Mouse (Mus musculus): Measurements from ENCODE around the gene Clptm1. TPM values are rescaled to one million over a fixed set of nuclear protein-coding genes. Genes with fewer than 3 reads are reported as not detected.

The Clptm1 gene
- total and polyA plus RNA-seq, 2 experiments from 2014 or later: 71.5 to 97.9 TPM

GRCm38 (mm10) chr7:19667434-19667833 is 2.6 kb upstream of the Clptm1 start:
- H3K4me2 ChIP-seq (ENCODE audit: low read depth, low read length): no peak overlapping the region
- H3K4me3 ChIP-seq (ENCODE audit: low read depth, low read length): no peak overlapping the region
- H3K36me3 ChIP-seq (replicated peaks; ENCODE audit: control insufficient read depth, insufficient read depth, low read length): no peaks in the 10 kb centered on the region
- 64% methylated on average over 2 of the region's 2 CpGs for WGBS
- ATAC-seq (ENCODE audit: insufficient read depth, low read depth): no peak
- DNase-seq (ENCODE audit: low spot score): no peak
- H3K9ac ChIP-seq (replicated peaks; ENCODE audit: low read depth, low read length): no peak overlapping the region
- no peaks in the 10 kb centered on the region for H3K9me3 ChIP-seq (replicated peaks; ENCODE audit: control insufficient read depth, low read length)
- H3K27ac ChIP-seq (ENCODE audit: low read depth): no peak overlapping the region
- peaks cover 18% of the 10 kb centered on the region for H3K4me1 ChIP-seq (ENCODE audit: control insufficient read depth, insufficient read depth)
- TF ChIP-seq CTCF (IDR thresholded peaks at IDR 0.05; ENCODE audit: low read depth): no peak
- no peak for TF ChIP-seq EP300 (IDR thresholded peaks at IDR 0.05; ENCODE audit: low read depth)
- H3K27me3 ChIP-seq (ENCODE audit: control insufficient read depth, insufficient read depth, low read length): no peaks in the 10 kb centered on the region

GRCm38 (mm10) chr7:19666750-19667149 is 1.9 kb upstream of the Clptm1 start:
- no peak overlapping the region for H3K27ac ChIP-seq (ENCODE audit: low read depth)
- WGBS: 60% methylated on average over 3 of the region's 3 CpGs
- no peaks in the 10 kb centered on the region for H3K9me3 ChIP-seq (replicated peaks; ENCODE audit: control insufficient read depth, low read length)
- no peak overlapping the region for H3K4me3 ChIP-seq (ENCODE audit: low read depth, low read length)
- no peak for DNase-seq (ENCODE audit: low spot score)
- no peak for ATAC-seq (ENCODE audit: insufficient read depth, low read depth)
- peak; percentile 13; the same call in 1 of the 2 replicates for TF ChIP-seq CTCF (IDR thresholded peaks at IDR 0.05; ENCODE audit: low read depth)
- TF ChIP-seq EP300 (IDR thresholded peaks at IDR 0.05; ENCODE audit: low read depth): no peak
- no peaks in the 10 kb centered on the region for H3K27me3 ChIP-seq (ENCODE audit: control insufficient read depth, insufficient read depth, low read length)
- H3K9ac ChIP-seq (replicated peaks; ENCODE audit: low read depth, low read length): no peak overlapping the region
- H3K36me3 ChIP-seq (replicated peaks; ENCODE audit: control insufficient read depth, insufficient read depth, low read length): peaks cover 4% of the 10 kb centered on the region; the same call in 1 of the 2 replicates
- peaks cover 18% of the 10 kb centered on the region for H3K4me1 ChIP-seq (ENCODE audit: control insufficient read depth, insufficient read depth)
- no peak overlapping the region for H3K4me2 ChIP-seq (ENCODE audit: low read depth, low read length)

GRCm38 (mm10) chr7:19664455-19664954 is 328 bp downstream of the Clptm1 start:
- Histone ChIP-seq H3K9ac (replicated peaks; ENCODE audit: low read depth, low read length) (peak overlapping the region; percentile 93), H3K9me3 (replicated peaks; ENCODE audit: control insufficient read depth, low read length) (no peaks in the 10 kb centered on the region), H3K36me3 (replicated peaks; ENCODE audit: control insufficient read depth, insufficient read depth, low read length) (peaks cover 15% of the 10 kb centered on the region), H3K4me3 (ENCODE audit: low read depth, low read length) (peak overlapping the region; percentile 85), H3K27me3 (ENCODE audit: control insufficient read depth, insufficient read depth, low read length) (no peaks in the 10 kb centered on the region), H3K27ac (ENCODE audit: low read depth) (peak overlapping the region; percentile 92), H3K4me1 (ENCODE audit: control insufficient read depth, insufficient read depth) (peaks cover 18% of the 10 kb centered on the region), H3K4me2 (ENCODE audit: low read depth, low read length) (peak overlapping the region; percentile 93)
- under 1% methylated on average over 37 of the region's 37 CpGs for WGBS
- DNase-seq (ENCODE audit: low spot score) (no peak), ATAC-seq (ENCODE audit: insufficient read depth, low read depth) (peak; percentile 25)
- TF ChIP-seq CTCF (IDR thresholded peaks at IDR 0.05; ENCODE audit: low read depth) (no peak), EP300 (IDR thresholded peaks at IDR 0.05; ENCODE audit: low read depth) (no peak)

GRCm38 (mm10) chr7:19663940-19664339 is 893 bp downstream of the Clptm1 start:
- 21% methylated on average over 8 of the region's 8 CpGs for WGBS
- peaks cover 19% of the 10 kb centered on the region for H3K36me3 ChIP-seq (replicated peaks; ENCODE audit: control insufficient read depth, insufficient read depth, low read length)
- H3K4me2 ChIP-seq (ENCODE audit: low read depth, low read length): peak overlapping the region; percentile 93
- ATAC-seq (ENCODE audit: insufficient read depth, low read depth) (no peak), DNase-seq (ENCODE audit: low spot score) (no peak)
- H3K9me3 ChIP-seq (replicated peaks; ENCODE audit: control insufficient read depth, low read length): no peaks in the 10 kb centered on the region
- TF ChIP-seq EP300 (IDR thresholded peaks at IDR 0.05; ENCODE audit: low read depth) (no peak), CTCF (IDR thresholded peaks at IDR 0.05; ENCODE audit: low read depth) (no peak)
- peaks cover 14% of the 10 kb centered on the region for H3K4me1 ChIP-seq (ENCODE audit: control insufficient read depth, insufficient read depth)
- peak overlapping the region; percentile 93 for H3K9ac ChIP-seq (replicated peaks; ENCODE audit: low read depth, low read length)
- no peak overlapping the region; the same call in 1 of the 2 replicates for H3K27ac ChIP-seq (ENCODE audit: low read depth)
- no peaks in the 10 kb centered on the region for H3K27me3 ChIP-seq (ENCODE audit: control insufficient read depth, insufficient read depth, low read length)
- peak overlapping the region; percentile 85 for H3K4me3 ChIP-seq (ENCODE audit: low read depth, low read length)

GRCm38 (mm10) chr7:19652614-19653013 is 12.2 kb downstream of the Clptm1 start:
- H3K9me3 ChIP-seq (replicated peaks; ENCODE audit: control insufficient read depth, low read length): no peaks in the 10 kb centered on the region
- no peak overlapping the region for H3K4me3 ChIP-seq (ENCODE audit: low read depth, low read length)
- ATAC-seq (ENCODE audit: insufficient read depth, low read depth): peak; percentile 88
- 44% methylated on average over 2 of the region's 2 CpGs for WGBS
- H3K27me3 ChIP-seq (ENCODE audit: control insufficient read depth, insufficient read depth, low read length): no peaks in the 10 kb centered on the region
- H3K4me2 ChIP-seq (ENCODE audit: low read depth, low read length): no peak overlapping the region
- H3K27ac ChIP-seq (ENCODE audit: low read depth): peak overlapping the region; percentile 48
- peak; percentile 69 for DNase-seq (ENCODE audit: low spot score)
- TF ChIP-seq CTCF (IDR thresholded peaks at IDR 0.05; ENCODE audit: low read depth) (no peak), EP300 (IDR thresholded peaks at IDR 0.05; ENCODE audit: low read depth) (peak; percentile 98)
- H3K36me3 ChIP-seq (replicated peaks; ENCODE audit: control insufficient read depth, insufficient read depth, low read length): peaks cover 73% of the 10 kb centered on the region
- H3K9ac ChIP-seq (replicated peaks; ENCODE audit: low read depth, low read length): no peak overlapping the region
- peaks cover 5% of the 10 kb centered on the region; the same call in 1 of the 2 replicates for H3K4me1 ChIP-seq (ENCODE audit: control insufficient read depth, insufficient read depth)
